Mouse (Mus musculus) megakaryocyte, adult 5-6 weeks (primary cell): ENCODE measurements around the gene Arglu1. TPM values are rescaled to one million over a fixed set of nuclear protein-coding genes. Genes with fewer than 3 reads are reported as not detected.

Source experiments
- ATAC-seq: 2 replicates; pipeline ENCODE4 v1.8.0; 2016; ENCODE audit warnings: mild to moderate bottlenecking, inconsistent platforms; ENCODE audit not compliant: poor library complexity, severe bottlenecking
- total RNA-seq, 2 experiments: library from RNA; stranded (forward) in 1 of 2; stranded (reverse) in 1 of 2; fragments of 153-499, 151-499 nt in 1 of 2; fragments of 221-1000, 200-1000 nt in 1 of 2; gene quantifications; 2 replicates each; pipeline versions ENCODE4 v1.2.3 to v1.2.4; 2015 to 2017

Gene Arglu1
- total RNA-seq, 2 experiments from 2014 or later: 64.7 to 78.2 TPM

DNA sequence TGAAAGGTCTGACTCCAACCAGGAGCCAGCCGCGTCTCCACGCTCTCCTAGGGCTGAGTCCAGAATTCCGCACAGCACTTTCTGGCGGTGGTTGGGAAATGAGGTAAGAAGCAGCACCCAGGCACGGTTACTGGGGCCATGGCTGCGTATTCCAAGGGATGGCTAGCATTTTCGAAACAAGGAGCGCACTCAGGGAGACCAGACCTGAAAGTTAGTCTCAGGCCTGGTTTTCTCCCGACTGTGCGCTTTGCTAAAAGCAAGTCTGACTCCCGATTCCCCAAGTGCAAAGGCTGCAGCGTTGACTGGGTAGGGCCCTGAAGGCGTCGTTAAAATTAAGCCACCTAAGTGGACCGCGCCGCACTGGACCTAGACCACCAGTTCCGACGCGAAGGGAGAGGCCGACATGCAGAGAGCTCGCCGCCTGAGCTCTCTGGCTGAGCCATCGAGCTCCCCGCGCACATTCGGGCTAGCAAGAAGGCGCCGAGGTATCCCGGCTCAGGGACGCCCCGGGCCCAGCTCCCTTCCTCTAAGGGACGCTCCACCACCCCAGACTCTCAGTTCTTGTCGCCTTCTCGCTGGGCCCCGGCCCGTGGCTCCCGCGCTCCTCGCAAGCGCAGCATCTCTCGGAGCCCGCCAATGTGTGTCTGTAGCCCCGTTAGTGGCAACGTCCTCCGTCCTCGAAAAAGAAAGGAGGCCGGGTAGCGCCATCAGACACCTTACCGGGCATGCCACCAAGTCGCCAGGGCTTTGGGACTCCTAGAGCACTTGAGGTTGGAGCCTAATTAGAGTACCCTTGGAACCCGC, 30.6 kb downstream of the Arglu1 start:
- ATAC-seq: no peak

GRCm38 (mm10) chr8:8658426-8659224, 31.7 kb downstream of the Arglu1 start:
- 0 out of 2 replicates have a peak, but pooled peaks have one; percentile 23 for ATAC-seq

GRCm38 (mm10) chr8:8657692-8658355, 32.5 kb downstream of the Arglu1 start:
- ATAC-seq: no peak

DNA sequence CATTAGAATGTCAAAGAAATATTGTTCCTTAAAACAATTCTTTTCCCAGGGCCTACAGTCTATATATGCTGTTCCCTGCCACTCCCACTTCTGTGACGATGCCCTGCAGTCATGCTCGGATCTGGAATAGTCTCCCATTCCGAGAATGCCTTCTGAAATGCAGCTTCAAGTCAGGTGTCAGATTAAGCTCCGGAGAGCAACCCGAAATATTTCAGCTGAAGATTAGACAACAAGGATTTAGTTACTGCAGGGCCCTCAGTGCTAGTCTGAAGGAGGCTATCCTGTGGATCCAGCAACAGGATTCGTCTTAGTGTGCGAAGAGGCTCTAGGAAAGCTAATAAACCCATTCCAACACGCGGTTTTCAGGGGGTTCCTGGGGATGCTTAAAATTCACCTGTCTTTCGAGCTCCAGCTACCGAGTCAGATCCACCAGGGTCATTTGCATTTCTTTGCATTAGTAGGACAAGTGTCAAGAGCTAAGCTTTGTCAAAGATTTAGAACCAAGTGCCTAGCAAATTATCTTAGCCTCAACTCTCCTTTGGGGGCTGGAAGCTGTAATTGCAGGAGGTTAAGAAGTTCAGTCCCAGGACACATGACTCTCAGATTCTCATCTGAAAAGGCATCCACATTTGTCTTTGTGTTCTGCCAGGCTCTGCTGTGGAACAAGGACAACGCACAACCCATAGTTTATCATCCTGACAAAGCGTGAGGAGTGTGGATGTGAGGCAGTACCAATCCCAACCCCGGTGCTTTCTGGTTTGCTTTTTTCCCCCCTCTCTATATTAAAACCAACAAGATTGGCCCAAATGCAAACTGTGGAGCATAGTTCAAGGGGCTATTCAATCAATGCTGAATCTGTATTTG, 33.5 kb downstream of the Arglu1 start:
- no peak for ATAC-seq

DNA sequence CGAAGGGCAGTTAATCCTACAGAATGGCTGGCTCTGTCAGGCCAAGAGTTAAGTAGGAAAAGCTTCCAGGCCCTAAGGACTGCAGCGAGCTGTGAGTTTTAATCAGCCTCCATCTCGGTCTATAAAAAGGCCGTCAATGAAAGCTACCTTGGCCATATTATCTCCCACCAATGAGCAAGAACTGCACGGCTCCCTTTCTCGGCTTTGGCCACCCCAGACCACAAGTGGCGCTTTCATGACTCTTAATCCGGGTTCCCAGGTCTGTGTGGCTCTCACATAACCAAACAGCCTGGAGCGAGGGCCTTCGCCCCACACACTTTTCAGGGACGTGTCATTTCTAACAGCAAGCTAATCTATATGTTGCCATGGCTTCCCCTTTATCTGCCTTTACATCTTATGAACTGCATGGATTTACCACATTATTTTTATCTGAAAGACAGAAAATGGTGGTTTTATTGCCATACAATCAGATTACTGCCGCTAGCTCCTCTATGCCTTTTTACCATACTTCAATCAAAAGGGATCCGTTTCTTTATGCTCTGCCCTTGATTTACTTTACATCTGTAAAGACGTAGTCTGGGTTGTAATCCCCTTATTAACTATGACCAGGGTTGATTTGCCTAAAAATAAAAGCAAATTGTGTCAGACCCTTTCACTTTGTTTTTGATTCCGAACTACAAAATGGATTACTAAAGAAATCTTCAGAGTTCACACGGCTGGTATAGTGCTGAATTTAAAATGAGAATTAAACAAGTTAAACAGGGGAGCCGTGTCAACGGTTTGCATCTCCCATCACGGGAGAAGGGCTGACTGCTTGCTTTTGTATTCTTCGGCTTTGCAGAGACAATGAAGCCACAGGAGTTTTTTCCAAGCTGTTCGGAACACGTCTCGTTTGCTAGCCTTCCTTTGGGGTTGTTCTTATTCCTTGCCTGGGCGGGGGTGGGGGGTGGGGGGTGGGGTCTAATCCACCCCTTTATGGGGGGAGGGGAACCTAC, 34.7 kb downstream of the Arglu1 start:
- no peak for ATAC-seq

DNA sequence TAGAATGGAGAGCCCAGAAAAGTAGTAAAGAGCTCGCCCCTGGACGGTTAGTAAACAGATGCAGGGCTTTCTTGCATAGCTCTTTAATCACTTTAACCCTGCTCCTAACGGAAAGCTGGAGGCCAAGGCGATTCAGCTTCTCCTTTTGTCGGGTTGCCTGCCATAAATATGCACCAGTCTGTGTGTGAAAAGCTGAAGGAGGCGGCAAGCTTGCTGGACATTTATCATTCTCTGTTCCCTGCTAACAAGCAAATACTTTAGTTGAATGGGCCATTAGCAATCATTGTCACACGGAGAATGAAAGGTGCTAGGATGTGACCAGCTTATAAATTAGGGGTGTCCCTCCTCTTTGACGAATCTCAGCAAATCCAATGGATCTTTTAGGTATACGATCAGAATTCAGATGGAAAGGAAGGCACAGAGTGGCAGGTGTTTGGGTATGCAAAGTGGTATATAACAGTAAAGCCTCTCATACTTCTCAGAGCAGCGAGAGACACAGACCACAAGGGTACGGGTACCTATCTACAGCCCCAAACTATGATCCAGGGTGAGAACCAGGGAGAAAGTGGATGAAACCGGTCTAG, 36.3 kb downstream of the Arglu1 start:
- no peak for ATAC-seq

DNA sequence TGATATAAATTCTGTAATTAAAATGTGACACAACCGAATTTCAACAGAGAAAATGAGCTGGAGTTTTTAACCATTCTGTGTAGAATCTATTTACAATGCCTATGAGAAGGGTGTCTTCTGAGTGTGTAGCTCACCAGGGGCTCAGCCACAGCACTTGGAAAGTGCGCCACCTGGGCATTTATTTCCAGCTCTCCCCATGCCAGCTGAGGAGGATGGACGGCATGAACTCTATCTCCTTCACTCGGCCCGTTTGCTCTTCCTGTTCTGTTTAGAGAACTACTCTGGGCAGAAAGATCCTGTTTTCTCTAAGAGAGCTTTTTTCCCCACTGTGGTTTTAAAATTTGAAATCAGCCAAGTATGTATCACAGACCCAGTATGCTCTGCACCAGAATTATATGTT, 37.0 kb downstream of the Arglu1 start:
- no peak for ATAC-seq

- no peak for ATAC-seq
Observed at GRCm38 (mm10) chr8:8652388-8652787, 37.9 kb downstream of the Arglu1 start.

DNA sequence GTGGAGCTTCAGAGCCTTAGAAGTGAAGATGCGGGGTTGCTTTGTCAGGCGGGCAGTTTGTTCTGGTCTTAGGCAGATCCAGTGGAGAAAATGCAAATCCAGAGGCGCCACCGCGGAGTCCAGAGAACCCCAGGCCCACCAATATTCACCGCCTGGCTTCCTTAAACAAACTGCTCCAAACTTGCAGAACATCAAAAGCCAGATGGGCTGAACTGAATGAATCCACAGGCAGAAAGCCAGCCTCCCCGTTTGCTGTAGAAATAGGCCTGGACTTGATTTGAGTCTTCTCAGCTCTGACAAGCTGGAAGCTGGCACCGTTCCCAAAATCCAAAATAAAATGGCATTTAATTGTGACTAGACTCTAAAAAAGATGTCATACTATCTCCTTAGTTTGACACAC, 40.4 kb downstream of the Arglu1 start:
- no peak for ATAC-seq

DNA sequence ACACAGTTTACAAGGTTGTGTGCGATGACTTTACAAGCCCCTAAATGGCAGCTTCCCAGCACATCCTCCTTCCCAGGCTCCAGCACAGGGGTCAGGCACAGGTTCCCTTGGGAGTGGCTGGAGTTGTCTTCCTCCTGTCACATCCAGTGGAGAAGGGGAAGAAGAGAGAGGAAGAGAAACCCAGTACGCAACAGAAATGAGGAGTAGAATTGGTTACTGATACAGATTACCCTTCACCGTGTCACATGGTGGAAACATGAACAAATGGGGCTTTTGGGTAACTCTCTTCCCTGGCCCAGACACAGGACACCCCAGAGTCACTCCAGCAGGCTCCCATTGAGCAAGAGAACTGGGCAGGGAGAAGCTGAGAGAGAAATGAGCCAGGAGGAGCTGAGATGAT, 40.8 kb downstream of the Arglu1 start:
- peak; percentile 89 for ATAC-seq

DNA sequence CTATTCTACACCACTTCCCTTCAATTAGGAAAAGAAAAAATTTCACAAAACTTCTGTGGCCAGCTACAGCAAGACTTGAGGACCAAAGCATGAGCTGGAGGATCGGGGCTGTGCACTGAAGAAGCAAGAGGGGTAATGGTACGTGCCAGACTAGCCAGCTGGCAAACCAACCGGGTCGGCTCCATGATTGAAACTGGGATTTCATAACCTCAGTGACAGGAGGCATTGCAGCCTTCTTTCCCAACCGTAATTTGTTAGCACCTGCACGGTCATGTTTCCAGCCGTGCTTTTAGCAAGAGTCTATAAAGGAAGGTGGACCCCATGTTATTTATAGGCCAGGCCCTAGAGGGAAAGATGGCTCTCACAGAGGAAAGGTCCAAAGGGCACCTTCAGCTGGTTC, 41.6 kb downstream of the Arglu1 start:
- ATAC-seq: no peak

GRCm38 (mm10) chr8:8647824-8648223, 42.5 kb downstream of the Arglu1 start:
- no peak for ATAC-seq

- no peak for ATAC-seq
Observed at GRCm38 (mm10) chr8:8647319-8647718, 43.0 kb downstream of the Arglu1 start.

GRCm38 (mm10) chr8:8644160-8644915, 46.0 kb downstream of the Arglu1 start:
- no peak for ATAC-seq

- no peak for ATAC-seq
Observed at GRCm38 (mm10) chr8:8640264-8640588, 50.1 kb downstream of the Arglu1 start.

- no peak for ATAC-seq
Observed at GRCm38 (mm10) chr8:8639569-8640263, 50.6 kb downstream of the Arglu1 start.

DNA sequence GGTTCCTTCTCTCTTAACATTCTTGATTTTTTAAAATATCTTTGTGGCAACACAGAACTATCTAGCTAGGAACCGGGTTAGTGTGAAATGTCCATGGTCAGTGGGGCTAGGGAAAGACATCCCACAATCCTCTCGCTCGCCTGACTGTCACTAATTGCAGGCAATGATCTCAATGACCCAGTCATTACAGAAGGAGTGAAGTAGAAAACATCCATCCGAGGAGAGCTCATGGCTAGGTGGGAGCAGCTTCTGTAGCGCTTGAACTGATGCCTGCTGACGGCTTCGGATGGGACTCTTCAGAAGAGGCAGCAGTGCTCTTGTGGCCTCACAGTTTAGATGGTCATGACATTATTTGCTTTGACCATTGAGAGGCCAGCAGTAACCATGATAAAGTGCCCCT, 58.9 kb downstream of the Arglu1 start:
- no peak for ATAC-seq

GRCm38 (mm10) chr8:8624017-8624416, 66.3 kb downstream of the Arglu1 start:
- ATAC-seq: no peak
